Mouse (Mus musculus) midbrain, embryonic 12.5 days (tissue): ENCODE results near the gene Gm26602. TPM values are rescaled to one million over a fixed set of nuclear protein-coding genes. Genes with fewer than 3 reads are reported as not detected.

Experiments used
- ATAC-seq: fragments of 200-750 bp; cut with Nextera tagmentation; 2 replicates; pipeline ENCODE4 v1.8.0; 2017; ENCODE audit warnings: low read depth, moderate TSS enrichment, moderate library complexity; ENCODE audit not compliant: low FRiP score
- H3K27ac ChIP-seq: fragments of 300-500 bp; sonication (generic); replicated peaks from 2 replicates; pipeline ENCODE4 v1.5.1; 2016; ENCODE audit warnings: mild to moderate bottlenecking
- H3K27me3 ChIP-seq: fragments of 300-500 bp; sonication (generic); 2 replicates; pipeline ENCODE4 v1.6.1; 2016; ENCODE audit warnings: mild to moderate bottlenecking
- H3K36me3 ChIP-seq: fragments of 300-500 bp; sonication (generic); 2 replicates; pipeline ENCODE4 v1.6.1; 2016
- H3K4me1 ChIP-seq: fragments of 300-500 bp; sonication (generic); 2 replicates; pipeline ENCODE4 v1.6.1; 2016
- H3K4me2 ChIP-seq: fragments of 300-500 bp; sonication (generic); replicated peaks from 2 replicates; pipeline ENCODE4 v1.6.1; 2016; ENCODE audit warnings: mild to moderate bottlenecking, moderate library complexity
- H3K4me3 ChIP-seq: fragments of 300-500 bp; sonication (generic); 2 replicates; pipeline ENCODE4 v1.5.1; 2016; ENCODE audit warnings: mild to moderate bottlenecking
- H3K9ac ChIP-seq: fragments of 300-500 bp; sonication (generic); replicated peaks from 2 replicates; pipeline ENCODE4 v1.6.1; 2016; ENCODE audit warnings: mild to moderate bottlenecking, moderate library complexity
- H3K9me3 ChIP-seq: fragments of 300-500 bp; sonication (generic); 2 replicates; pipeline ENCODE4 v1.6.1; 2016; ENCODE audit warnings: mild to moderate bottlenecking
- WGBS: fragments of 180-500 bp; shearing (Covaris S2); methylation state at CpG from one replicate; pipeline ENCODE4 v1.1.7; 2016; 5-methylcytosine and 5-hydroxymethylcytosine counted together
- polyA plus RNA-seq: library from polyadenylated mRNA; unstranded; fragments of >200 nt; fragmentation: Nextera tagmentation; extraction: Ambion mirVana; gene quantifications from 2 replicates; pipeline ENCODE4 v1.2.1, GENCODE M21; 2016

Gene Gm26602
- polyA plus RNA-seq, 1 experiment from 2014 or later, result 34.2 TPM

DNA sequence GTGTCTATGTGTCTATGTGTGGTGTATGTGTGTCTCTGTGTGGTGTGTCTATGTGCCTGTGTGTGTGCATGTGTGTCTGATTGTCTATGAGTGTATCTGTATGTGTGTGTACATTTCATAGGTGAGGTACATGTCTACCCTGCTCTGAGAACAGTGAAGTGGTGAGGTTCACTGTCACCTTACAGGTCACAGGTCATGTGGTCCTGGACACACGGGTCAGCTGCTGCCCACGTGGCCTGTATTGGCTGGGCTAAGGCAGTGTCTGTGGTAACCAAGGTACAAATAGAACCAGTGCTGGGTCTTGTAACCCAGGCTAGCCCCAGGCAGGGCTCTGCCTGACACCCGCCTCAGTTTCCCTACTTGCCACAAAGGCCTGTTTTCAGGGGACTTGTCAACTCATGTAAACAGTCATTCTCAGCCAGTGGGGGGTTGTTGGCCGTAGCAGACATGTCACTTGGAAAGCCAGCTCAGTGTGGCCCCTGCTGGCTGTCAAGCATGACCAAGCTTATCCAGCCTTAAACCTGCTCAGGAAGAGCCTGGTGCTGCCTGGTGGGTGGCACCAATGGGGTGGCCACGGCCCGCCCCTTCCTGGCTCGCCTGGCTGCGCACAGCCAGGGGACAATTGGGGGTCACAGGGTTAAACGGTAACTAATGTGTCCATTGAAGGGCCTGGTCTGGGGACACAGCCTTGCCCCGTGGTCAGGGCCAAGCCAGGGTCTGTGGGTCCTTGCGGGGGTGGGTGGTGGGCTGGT lies 27.3 kb downstream of the Gm26602 start:
- H3K27ac ChIP-seq, result no peak overlapping the region
- H3K36me3 ChIP-seq, result peaks cover 25% of the 10 kb centered on the region; the same call in 1 of the 2 replicates
- WGBS, result 54% methylated on average over 11 of the region's 11 CpGs
- peaks cover 13% of the 10 kb centered on the region for H3K4me1 ChIP-seq
- H3K4me2 ChIP-seq, result no peak overlapping the region
- no peak for ATAC-seq
- no peak overlapping the region for H3K4me3 ChIP-seq
- H3K9me3 ChIP-seq, result no peaks in the 10 kb centered on the region
- no peaks in the 10 kb centered on the region for H3K27me3 ChIP-seq
- no peak overlapping the region for H3K9ac ChIP-seq

DNA sequence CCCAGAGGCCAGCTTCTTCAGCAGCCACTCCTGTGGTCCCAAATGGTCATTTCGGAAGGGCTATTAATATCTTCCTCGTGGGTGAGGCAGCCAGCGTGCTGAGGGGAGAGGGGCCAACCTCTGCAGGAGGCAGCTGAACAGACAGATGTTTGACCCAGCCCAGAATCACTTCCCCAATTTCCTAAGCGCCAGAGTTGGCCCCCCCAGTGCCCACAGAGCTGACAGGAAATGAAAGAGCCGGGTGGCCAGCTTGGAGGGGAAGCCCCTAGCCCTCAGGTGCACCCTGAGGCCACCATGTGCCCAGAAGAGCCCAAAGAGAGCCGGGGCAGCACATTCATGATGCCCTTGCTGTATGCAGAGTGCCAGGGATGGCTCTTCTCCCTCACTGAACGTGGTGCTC lies 30.1 kb downstream of the Gm26602 start:
- H3K36me3 ChIP-seq, result peaks cover 19% of the 10 kb centered on the region; the same call in 1 of the 2 replicates
- no peaks in the 10 kb centered on the region for H3K27me3 ChIP-seq
- peaks cover 22% of the 10 kb centered on the region for H3K4me1 ChIP-seq
- no peaks in the 10 kb centered on the region for H3K9me3 ChIP-seq
- H3K4me2 ChIP-seq, result no peak overlapping the region
- no peak overlapping the region for H3K9ac ChIP-seq
- no peak for ATAC-seq
- no peak overlapping the region for H3K27ac ChIP-seq
- H3K4me3 ChIP-seq, result no peak overlapping the region
- 67% methylated on average over 7 of the region's 7 CpGs for WGBS

DNA sequence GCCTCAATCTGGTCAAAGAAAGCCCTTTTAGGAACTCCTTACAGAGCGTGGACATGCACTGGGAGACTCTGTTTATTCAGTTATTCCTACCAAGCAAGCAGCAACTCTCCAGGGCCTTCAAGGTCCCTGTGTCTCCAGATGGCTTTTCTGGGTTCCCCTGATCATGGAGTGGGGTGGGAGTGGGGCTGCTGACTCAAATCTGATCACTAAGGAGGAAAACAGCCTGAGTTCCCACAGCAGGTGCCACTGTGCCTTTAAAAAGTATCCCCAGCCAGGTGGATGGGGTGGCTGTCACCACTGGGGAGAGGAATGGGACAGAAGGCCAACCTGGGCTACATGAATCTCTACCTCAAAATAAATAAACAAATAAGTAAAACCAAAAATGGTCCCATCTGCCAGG lies 32.3 kb downstream of the Gm26602 start:
- Histone ChIP-seq H3K27me3 (no peaks in the 10 kb centered on the region), H3K36me3 (peaks cover 11% of the 10 kb centered on the region; the same call in 1 of the 2 replicates), H3K9me3 (no peaks in the 10 kb centered on the region), H3K4me1 (peaks cover 27% of the 10 kb centered on the region), H3K4me3 (no peak overlapping the region), H3K4me2 (no peak overlapping the region), H3K27ac (no peak overlapping the region), H3K9ac (no peak overlapping the region)
- WGBS, result 90% methylated on average over 1 of the region's 1 CpGs
- ATAC-seq, result no peak

DNA sequence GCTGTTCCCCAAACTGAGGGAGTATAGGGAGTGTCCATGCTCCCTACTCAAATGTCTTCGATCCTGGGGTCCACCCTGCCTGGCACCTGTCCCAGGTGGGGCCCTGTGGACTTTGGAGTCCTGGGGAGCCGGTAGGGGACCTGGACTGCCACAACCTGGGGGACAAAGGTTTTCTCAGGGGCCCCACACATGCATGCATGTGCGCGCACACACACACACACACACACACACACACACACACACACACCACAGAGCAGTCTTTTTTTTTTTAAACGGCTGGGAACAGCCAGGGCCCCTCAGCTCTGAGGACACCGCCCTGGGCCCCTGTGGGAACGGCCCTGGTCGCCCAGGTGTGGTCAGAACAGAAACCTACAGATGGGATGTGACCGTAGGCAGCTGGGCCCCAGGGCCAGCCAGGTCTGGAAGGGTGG lies 32.8 kb downstream of the Gm26602 start:
- H3K9me3 ChIP-seq, result no peaks in the 10 kb centered on the region
- WGBS, result 78% methylated on average over 9 of the region's 9 CpGs
- H3K4me2 ChIP-seq, result no peak overlapping the region
- no peak for ATAC-seq
- H3K4me3 ChIP-seq, result no peak overlapping the region
- peaks cover 27% of the 10 kb centered on the region for H3K4me1 ChIP-seq
- no peak overlapping the region for H3K9ac ChIP-seq
- no peaks in the 10 kb centered on the region for H3K27me3 ChIP-seq
- H3K27ac ChIP-seq, result peak overlapping the region; percentile 27; the same call in 1 of the 2 replicates
- H3K36me3 ChIP-seq, result peaks cover 11% of the 10 kb centered on the region; the same call in 1 of the 2 replicates

DNA sequence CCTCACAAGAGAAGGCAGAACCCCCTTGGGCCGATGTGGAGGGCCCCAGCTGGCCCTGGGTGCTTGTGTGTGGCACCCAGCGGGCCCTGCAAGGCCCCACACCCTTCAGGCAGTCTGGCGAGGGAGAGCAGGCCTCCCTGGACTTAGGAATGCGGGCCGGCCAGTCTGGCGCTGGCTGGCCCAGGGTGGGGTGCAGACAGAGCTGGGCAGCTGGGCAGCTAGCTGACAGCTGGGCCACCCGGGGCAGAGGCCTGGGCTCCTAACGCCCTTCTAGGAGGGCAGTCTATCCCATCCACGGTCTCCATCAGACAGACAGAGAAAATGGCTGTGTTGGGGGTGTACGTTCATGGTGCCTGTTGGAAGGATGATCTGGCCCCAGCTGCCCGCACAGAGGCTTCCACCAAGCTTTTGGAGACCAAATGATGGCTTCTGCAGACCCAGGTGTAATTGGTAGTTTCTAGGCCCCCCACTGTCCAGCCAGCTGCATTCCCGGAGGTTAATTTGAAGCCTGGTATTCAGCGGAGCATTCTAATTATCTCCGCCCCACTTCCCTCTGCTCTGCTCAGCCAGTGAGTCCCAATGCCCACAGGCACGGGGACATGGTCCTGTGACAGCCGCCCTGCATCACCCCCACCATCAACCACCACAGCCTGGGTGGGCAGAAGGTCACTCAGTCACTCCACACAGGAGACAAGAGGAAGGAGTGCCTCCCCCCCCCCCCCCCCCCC lies 35.0 kb downstream of the Gm26602 start:
- H3K4me2 ChIP-seq, result 0 out of 2 replicates have a peak overlapping the region, but pooled peaks have one; percentile 4
- 21% methylated on average over 16 of the region's 16 CpGs for WGBS
- H3K9me3 ChIP-seq, result no peaks in the 10 kb centered on the region
- H3K27me3 ChIP-seq, result no peaks in the 10 kb centered on the region
- H3K4me1 ChIP-seq, result peaks cover 27% of the 10 kb centered on the region
- H3K4me3 ChIP-seq, result no peak overlapping the region
- peaks cover 25% of the 10 kb centered on the region for H3K36me3 ChIP-seq
- H3K27ac ChIP-seq, result peak overlapping the region; percentile 52
- peak; percentile 66 for ATAC-seq
- no peak overlapping the region for H3K9ac ChIP-seq

DNA sequence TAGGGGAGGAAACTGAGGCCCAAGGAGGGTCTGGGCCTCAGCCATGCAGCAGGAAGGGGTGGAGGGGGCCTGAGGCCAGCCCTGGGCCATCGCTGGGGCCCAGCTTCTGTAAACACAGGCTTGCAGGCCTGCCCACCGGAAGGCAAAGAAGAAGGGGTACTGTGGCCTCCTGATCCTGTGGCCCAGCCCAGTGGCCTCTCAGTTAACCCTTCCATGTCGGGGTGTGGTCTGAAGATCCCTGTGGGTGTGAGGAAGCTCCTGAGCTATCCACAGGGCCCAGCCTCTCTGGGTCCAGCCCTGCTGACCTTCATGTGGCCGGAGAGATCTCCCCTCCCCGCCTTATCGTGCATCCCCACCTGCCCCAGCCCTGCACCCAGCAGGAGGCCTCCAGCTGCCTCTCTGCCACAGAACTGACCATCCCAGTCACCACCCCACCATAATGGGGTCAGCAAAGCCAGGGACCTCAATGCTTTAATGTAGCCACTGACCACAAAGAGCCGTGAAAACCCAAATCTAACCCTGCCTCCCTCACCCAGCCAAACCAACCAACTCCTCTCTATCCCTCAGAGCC lies 36.2 kb downstream of the Gm26602 start:
- Histone ChIP-seq H3K4me2 (no peak overlapping the region), H3K4me1 (peaks cover 27% of the 10 kb centered on the region), H3K9ac (no peak overlapping the region), H3K27me3 (no peaks in the 10 kb centered on the region), H3K36me3 (peaks cover 35% of the 10 kb centered on the region), H3K27ac (0 out of 2 replicates have a peak overlapping the region, but pooled peaks have one; percentile 52), H3K4me3 (no peak overlapping the region), H3K9me3 (no peaks in the 10 kb centered on the region)
- WGBS, result 19% methylated on average over 7 of the region's 7 CpGs
- no peak for ATAC-seq

DNA sequence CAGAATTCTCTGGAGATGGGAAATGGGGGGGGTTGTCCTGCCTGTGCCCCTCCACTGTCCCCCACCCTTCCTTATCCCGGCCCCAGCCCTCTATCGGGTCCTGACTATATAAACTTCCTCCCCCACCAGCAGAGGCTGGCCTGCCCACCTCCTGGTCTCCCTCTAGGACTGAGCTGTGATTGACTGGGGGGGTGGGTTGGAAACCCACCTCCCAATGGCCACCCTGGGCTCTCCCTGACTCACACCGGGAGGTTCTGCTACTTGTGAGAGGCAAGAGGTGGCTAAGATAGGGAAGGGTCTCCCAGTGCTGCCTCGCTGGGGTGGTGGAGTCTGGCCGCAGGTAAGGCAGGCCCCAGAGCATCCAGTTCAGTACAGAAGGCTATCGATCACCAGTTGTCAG lies 36.8 kb downstream of the Gm26602 start:
- Histone ChIP-seq H3K4me2 (no peak overlapping the region), H3K4me1 (peaks cover 27% of the 10 kb centered on the region), H3K27ac (no peak overlapping the region), H3K9me3 (no peaks in the 10 kb centered on the region), H3K36me3 (peaks cover 32% of the 10 kb centered on the region), H3K27me3 (no peaks in the 10 kb centered on the region), H3K4me3 (no peak overlapping the region), H3K9ac (no peak overlapping the region)
- ATAC-seq, result no peak
- WGBS, result 74% methylated on average over 6 of the region's 6 CpGs

DNA sequence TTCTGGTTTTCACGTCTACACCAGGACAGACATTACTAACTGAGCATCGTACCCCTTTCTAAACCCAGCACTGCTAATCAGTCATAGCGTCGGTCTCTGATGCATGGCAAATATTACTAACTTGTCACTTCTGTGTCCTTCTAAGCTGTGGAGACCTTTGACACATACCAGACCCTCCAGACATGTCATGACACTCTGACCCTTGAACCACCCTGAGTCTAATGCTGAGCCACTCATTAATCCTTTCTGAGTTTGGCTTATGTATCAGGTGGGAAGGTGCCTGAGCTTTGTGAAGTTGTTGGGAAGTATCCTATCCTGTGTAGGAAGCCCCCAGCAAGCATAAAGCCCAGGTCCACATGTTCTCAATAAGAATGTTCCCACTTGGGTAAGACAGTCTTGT lies 39.2 kb downstream of the Gm26602 start:
- no peaks in the 10 kb centered on the region for H3K27me3 ChIP-seq
- no peak overlapping the region for H3K4me2 ChIP-seq
- no peak overlapping the region for H3K4me3 ChIP-seq
- H3K4me1 ChIP-seq, result peaks cover 19% of the 10 kb centered on the region
- H3K27ac ChIP-seq, result no peak overlapping the region
- ATAC-seq, result no peak
- no peak overlapping the region for H3K9ac ChIP-seq
- no peaks in the 10 kb centered on the region for H3K9me3 ChIP-seq
- H3K36me3 ChIP-seq, result peaks cover 44% of the 10 kb centered on the region
- 94% methylated on average over 4 of the region's 4 CpGs for WGBS

DNA sequence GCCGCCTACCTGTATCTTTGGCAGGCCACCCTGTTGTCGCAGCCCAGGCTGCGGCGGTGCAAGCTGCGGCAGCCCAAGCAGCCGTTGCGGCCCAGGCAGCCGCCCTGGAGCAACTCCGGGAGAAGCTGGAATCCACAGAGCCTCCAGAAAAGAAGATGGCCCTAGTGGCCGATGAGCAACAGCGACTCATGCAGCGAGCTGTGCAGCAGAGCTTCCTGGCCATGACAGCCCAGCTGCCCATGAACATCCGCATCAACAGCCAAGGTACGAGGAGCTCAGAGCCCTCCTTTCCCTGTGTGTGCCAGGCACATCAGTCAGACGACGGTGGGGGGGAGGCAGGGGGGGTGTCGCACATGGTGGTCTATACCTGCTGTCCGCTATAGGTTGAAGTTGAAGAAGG lies 40.0 kb downstream of the Gm26602 start:
- no peaks in the 10 kb centered on the region for H3K27me3 ChIP-seq
- no peak overlapping the region for H3K4me3 ChIP-seq
- ATAC-seq, result no peak
- peaks cover 13% of the 10 kb centered on the region for H3K4me1 ChIP-seq
- H3K9me3 ChIP-seq, result no peaks in the 10 kb centered on the region
- peaks cover 44% of the 10 kb centered on the region for H3K36me3 ChIP-seq
- no peak overlapping the region for H3K27ac ChIP-seq
- no peak overlapping the region for H3K4me2 ChIP-seq
- WGBS, result 82% methylated on average over 18 of the region's 18 CpGs
- no peak overlapping the region for H3K9ac ChIP-seq

DNA sequence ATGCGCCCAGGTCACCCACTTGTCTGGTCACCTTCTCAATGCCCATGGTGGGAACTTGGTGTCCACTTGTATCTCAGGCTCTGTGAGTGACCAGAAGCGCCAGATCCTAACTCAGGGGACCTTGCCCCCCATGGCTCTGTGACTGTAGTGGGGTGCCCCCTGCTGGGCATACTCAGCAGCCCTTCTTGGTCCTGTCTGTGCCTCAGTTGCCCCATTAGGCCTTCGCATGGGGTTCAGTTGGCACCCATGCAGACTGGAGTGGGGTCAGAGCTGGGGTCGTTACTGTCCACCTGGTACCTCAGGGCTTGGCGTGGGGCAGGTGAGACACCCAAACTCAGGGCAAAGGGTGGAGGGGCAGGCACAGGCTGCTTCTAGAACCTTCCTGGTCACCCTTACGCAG lies 43.3 kb downstream of the Gm26602 start:
- 87% methylated on average over 6 of the region's 6 CpGs for WGBS
- H3K9me3 ChIP-seq, result no peaks in the 10 kb centered on the region
- H3K27ac ChIP-seq, result no peak overlapping the region
- H3K4me3 ChIP-seq, result no peak overlapping the region
- H3K4me1 ChIP-seq, result 0 out of 2 replicates have a peak, but pooled peaks cover 2% of the 10 kb centered on the region
- H3K9ac ChIP-seq, result no peak overlapping the region
- no peak for ATAC-seq
- no peaks in the 10 kb centered on the region for H3K27me3 ChIP-seq
- H3K4me2 ChIP-seq, result no peak overlapping the region
- H3K36me3 ChIP-seq, result peaks cover 39% of the 10 kb centered on the region

DNA sequence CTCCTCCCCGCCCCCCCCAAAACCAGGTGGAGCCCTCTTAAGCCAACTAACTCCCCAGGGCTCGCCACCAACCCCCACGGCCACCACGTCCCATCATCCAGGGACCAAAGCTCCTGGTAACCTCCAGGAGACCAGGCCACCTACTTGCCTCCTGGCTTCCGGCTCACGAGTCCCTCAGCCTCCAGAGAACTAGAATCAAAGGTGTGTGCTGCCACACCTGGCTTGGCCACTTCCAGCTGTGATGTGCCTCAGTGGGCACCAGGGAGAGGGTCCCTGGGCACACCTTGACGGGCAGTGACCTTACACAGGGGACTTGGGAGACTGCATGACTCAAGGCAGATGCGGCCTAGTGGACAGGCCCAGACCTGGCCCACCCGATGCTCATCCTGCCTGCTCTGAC lies 45.0 kb downstream of the Gm26602 start:
- peaks cover 6% of the 10 kb centered on the region for H3K4me1 ChIP-seq
- no peak overlapping the region for H3K4me2 ChIP-seq
- peak overlapping the region; percentile 34; the same call in 1 of the 2 replicates for H3K9ac ChIP-seq
- H3K27me3 ChIP-seq, result no peaks in the 10 kb centered on the region
- 76% methylated on average over 9 of the region's 9 CpGs for WGBS
- H3K36me3 ChIP-seq, result peaks cover 23% of the 10 kb centered on the region
- H3K27ac ChIP-seq, result no peak overlapping the region
- no peak overlapping the region for H3K4me3 ChIP-seq
- no peak for ATAC-seq
- no peaks in the 10 kb centered on the region for H3K9me3 ChIP-seq

DNA sequence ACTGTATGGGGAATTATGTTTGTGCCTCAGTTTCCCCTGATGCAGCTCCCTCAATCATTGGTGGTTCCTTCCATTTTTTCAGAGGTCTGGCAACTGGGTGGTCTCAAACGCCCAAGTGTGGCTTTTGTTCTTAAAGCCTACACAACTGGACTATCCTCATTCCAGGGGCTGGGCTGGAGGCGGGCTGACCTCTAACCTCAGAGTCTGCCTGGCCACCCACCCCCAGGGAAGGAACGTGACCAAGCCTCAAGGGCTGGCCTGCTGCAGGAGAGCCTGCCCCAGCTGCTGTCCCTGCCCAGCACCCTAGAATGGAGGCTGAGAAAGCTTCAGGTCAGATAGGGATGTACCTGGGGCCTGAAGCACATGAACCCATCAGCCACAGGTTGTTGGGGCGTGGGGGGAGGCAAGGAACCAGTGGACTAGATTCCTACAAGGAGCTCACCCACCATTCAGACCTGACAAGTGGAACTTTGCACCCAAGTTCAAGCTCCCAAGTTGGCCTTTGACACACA lies 46.0 kb downstream of the Gm26602 start:
- Histone ChIP-seq H3K9me3 (no peaks in the 10 kb centered on the region), H3K4me2 (no peak overlapping the region), H3K27ac (no peak overlapping the region), H3K4me1 (peaks cover 11% of the 10 kb centered on the region), H3K9ac (no peak overlapping the region), H3K36me3 (peaks cover 17% of the 10 kb centered on the region), H3K27me3 (no peaks in the 10 kb centered on the region), H3K4me3 (no peak overlapping the region)
- WGBS, result 14% methylated on average over 4 of the region's 4 CpGs
- ATAC-seq, result no peak
